Mouse (Mus musculus) naive thymus-derived CD4-positive, alpha-beta T cell, adult 2 months (primary cell): ENCODE measurements at regions not wholly inside any gene's neighbourhood (a gene's known extent, or its start where the extent isn't known, plus 50 kb on each side); places are given as distances from the start of the nearest gene placed in this dataset.

Source experiments
- DNase-seq: peaks from one replicate; pipeline ENCODE4 v3.0.0-alpha.2; 2011; ENCODE audit warnings: low read depth

DNA sequence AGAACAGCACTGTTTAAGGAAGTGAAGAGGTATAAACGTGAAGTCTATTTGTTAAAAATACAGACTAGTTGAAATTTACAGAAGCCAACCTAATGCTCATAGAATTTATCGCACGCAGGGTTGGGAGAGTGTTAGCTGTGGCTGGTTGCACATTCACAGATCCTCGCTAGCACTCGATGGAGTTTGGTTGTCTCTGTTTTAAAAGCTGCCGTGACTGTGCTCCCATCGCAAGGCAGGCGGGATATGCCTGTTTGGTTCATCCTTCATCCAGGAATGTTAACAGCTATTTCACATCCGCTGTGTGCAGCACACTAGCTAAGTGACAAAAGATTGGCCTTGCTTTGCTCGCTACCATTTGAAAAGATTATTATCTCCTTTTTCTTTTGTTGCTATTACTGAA lies 162.9 kb upstream of the Nr4a3 start:
- no peak for DNase-seq

DNA sequence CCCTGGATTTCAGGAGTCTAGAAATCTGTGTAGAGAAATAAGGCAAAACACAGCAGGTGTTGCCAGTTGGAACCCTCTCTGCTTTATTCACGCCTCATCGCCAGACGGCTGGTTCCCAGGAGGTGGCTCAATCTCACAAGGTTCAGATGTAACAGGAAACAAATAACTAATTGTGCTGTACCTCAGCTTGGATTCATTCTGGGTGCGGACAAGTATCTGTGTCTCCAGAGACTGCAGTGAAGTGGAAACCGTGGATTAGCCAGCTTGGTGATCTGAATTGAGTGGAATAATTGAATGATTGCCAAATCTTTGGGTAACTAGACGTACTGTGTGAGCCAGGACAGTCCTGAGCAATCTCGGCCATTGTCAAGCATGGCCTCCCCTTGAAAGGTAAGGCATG lies 145.4 kb upstream of the Nr4a3 start:
- no peak for DNase-seq

DNA sequence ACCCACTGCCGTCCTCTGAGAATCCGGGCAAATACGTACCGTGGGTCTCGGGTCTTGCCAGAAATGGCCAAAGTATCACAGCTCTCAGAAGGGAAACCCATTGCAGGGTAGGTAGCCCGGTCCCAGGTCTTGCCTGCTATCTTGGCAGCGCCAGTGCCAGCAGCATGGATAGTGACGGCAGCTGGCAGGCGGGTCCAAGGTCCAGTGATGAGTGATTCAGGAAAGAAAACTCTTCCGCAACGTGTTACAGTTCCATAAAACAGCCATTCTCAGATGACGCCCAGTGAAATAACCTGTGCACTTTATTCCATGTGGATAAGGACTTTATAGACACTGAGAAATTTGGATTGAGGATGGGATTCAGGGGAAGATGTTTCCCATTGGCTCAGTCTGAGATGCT lies 142.2 kb upstream of the Nr4a3 start:
- DNase-seq, result no peak

DNA sequence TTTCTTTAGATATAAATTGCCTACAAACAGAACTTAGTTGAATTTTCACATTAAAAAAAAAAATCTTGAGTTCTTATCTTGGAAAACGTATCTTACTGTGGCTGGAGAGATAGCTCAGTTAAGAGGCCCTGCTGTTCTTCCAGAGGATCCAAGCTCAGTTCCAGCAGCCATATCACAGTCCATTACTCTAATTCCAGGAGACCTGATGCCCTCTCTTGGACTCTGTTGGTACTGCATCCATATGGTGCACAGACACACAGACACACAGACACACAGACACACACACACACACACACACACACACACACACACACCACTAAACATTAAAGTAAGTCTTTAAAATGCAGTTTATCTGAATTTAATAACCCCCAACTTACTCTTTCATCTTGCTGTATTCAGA lies 132.7 kb upstream of the Nr4a3 start:
- DNase-seq, result peak; percentile 6

DNA sequence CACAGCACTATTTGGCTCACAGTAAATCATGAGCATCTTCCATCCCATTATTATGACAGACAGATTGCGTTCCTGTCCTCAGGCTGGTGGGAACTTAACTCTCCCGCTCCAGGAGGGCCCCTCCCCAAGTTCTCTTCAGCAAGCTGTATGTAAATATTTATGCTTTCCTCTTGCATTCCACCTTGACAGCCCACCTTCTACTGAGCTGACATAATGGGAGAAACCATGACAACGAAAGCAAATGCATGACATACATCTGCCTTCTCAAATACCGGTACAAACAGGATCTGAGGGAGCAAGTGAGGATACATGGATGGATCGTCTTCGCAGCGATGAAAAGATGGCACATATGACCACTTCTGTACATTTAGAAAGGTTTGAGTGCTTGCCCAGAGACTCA lies 125.4 kb upstream of the Nr4a3 start:
- no peak for DNase-seq

DNA sequence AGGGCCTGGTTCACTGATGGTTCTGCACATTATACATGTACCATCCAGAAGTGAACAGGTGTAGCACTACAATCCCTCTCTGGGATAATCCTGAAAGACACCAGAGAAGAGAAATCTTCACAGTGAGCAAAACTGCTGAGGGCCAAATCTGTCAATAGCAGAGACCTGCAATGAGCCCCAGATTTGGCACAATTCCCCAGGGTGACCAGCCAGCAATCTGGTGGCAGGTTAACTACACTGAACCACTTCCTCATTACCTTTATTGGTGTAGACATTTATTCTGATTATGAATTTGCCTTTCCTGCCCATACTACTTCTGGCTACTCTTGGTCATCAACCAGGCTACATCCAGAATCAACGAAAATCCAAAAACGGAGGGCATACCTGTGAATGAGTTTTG lies 113.5 kb upstream of the Nr4a3 start:
- no peak for DNase-seq

DNA sequence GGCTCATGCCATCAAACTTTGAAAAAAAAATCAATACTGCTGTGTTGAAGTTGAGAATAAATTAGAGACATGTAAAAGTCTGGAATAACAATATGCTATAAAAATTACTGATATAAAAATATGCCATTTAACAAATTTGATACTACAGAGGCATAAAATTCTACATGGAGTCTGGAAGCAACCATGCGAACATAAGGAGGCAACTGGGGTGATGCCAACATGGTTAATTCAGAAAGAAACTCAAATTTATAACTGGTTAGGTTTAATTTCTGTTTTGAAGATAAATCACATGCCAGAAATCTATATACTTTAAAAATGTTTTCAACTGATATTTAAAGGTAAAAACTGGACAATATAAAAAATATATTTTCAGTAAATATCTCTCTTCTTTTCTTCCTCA lies 111.4 kb upstream of the Nr4a3 start:
- DNase-seq, result no peak

DNA sequence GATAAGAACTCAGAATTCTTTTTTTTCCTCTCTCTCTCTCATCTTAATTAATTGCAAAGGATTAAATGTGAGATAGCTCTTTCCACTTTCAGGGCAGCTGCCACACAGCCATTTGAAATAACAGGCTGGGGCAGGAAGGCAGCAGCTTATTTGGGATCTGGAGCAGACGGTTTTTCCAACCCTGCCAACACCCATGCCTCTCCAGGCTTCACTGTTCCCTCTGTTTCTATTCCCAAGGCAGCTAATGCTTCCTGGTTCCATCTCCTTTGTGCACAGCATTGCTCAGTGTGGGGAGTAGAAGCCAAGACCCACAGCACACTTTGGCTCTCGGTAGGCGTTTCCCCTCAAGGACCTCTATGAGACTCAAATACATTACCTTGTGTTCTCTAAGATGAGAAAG lies 109.4 kb upstream of the Nr4a3 start:
- DNase-seq, result no peak

DNA sequence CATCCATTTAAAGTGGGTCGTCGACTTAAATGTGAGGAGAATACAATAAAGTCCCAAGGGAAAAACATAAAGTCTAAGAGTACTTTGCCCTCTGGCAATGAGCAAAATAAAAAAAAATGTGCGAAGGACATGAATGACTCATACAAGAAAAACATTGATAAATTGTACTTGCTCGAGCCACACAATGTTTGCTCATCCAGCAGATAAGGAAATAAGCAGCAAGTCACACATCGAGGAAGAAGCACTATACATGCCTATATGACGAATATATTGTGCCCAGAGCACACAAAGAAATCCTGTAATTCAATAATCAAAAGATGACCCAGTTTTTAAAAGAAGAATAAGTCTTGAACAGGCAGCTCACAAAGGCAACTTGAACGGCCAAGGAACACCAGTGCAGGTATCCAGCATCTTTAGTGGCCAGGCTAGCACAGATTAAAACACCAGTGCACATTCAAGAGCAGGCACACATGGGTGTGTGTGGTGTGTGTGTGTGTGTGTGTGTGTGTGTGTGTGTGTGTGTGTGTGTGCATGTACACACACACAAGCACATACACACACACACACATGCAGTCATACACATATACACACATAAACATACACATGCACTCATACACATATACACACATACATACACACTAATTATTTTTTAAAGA lies 108.4 kb upstream of the Nr4a3 start:
- no peak for DNase-seq

DNA sequence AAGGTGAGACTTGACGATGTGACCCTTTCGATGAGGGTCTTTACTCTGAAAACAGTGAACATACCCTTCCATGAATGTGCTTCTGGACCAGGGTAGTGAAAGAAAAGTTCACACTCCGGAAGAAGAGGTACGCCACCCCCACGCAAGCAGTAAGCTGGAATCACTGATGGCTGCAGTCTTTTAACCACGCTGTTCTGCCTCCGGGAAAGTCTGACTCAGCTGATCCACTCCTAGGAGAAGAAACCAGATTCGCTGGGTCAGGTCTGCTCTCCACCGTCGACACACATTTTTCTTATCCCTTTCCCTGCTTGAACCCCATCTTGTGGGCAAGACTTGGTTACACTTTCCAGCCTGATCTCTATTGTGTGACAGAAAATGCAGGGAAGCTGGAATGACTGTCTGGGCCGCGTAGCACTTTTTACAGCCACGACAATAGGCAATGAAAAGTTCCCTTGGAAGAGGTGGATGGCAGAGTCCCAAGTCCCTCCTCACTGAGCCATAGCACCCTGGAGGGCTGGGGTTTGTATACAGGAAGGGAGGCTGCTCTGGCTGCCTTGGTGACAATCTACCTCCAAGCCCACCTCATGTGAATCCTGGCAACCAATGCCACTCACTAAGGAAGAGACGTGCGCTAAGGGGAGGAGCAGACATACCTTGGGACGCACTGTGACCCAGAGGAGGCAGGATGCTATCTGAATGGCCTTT lies 96.9 kb upstream of the Nr4a3 start:
- DNase-seq, result no peak

DNA sequence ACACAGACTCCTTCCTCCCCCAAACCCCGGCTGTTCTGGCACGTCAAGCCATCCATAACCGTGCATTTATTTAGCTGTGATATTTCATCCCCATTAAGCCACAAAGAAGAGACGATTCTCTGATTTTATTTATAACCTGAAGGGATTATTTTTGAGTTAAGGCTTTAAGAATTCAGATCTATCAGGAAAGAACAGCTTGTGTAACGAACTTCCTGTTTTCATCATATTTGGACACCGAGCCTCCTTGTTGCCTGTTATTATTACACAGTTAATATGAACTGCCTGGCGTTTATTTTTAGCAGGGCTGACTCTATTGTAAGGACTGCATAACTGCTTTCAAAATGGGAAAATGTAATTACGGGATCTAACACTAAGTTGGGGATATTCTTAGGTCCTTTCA lies 96.2 kb upstream of the Nr4a3 start:
- DNase-seq, result no peak

DNA sequence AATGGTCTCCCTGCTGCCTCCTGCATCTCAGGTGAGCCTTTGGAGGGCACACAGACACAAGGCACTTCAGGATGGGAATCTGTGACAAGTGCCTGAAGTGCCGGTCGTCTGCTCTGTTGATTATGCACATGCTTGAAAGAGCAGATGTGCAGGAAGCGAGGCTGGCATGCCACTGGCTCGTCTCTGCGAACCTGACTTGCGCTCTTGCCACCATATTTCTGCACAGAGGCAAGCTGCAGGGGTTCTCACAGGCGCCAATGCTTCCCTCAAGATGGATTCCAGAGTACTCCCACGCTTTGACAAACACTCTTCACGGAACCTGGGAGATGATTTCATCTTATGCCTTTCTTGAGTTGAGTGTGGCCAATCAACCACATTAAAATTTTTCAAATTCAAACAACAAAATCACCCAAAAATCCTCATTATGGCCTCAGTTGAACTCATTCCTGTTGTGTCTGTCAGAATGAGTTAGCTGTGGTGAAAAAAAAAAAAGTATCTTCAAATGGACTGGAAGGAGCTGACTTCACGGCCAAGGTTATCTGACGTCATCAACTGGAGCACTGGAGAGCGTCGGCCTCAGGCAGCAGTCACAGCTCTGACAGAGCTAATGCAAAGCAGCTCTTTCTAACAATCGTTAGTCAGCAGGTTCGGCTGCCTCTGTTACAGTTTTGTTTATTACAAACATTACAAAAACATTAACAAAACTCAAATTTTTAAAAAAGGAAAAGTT lies 90.2 kb upstream of the Nr4a3 start:
- no peak for DNase-seq

DNA sequence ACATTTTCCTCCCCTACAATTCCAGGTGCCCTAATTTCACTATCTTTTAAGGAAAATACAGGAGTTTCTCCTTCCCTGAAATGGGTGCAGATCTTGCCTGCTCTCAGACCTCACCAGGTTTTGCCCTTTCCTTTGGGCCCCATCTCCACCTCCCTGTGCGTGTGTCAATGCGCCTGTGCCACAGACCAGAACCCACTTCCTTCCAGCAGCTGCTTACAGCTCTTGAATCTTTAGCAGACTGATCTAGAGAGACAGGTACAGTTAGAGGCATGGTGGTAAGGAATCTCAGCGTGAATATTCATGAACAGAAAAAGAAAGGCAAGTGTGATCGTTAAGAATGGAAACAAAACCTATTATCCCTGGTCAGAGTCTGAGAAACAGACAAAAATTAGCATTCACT lies 80.3 kb upstream of the Nr4a3 start:
- DNase-seq, result peak; percentile 57

DNA sequence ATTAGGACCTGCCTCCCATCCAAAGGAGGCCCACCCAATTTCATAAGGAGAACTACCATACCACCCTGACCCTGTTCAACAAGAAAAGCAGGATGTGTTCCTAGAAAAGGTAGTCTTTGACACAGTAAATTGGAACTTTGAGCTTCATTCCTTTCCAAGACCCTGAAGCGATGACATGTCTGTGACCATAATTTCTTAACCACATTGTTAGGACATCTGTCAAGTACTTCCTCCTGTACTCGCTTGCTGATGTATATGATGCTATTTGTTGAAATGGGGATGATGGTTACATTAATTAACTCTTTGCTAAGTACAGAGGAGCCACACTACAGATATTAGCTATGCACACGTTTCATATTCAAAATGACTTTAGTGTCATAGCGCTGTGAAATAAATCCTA lies 73.1 kb upstream of the Nr4a3 start:
- no peak for DNase-seq

DNA sequence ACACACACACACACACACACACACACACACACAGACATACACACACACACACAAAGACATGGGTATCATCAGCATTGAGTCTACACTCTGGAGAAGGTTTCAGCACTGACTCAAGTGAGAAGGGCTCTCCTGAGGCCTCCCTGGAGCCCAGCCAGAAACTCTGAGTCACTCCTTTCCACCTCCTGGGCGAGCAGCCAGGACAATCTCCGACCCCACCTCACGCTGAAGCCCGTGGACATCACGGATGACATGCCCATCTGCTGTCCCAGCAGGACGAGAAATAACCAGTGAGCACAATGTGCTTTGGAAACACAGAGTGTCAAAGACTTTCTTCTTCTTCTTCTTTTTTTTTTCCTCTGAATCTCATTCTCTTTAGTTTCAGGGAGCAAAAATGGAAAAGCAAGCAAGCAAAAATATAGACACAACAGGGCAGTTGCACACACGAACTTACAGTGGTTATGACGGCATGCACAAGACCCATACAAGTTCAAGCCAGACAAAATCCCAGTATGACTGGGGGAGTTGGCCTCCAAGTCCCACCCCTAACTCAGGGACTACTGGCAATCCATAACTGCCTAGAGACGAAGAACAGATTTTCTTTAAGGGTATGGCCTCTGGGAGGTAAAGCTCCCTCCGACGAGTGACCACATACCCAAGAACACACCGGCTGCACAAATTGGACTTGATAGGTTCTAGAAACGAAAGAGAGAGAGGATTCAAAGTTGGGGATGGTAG lies 65.2 kb upstream of the Nr4a3 start:
- DNase-seq, result no peak
